Mouse (Mus musculus) lung, postnatal 10 days (tissue): Measurements from ENCODE around the gene Sdcbp2.

ENCODE experiments used
- DNase-seq: peaks from one replicate; pipeline ENCODE4 v3.0.0; 2021

The Sdcbp2 gene

DNA sequence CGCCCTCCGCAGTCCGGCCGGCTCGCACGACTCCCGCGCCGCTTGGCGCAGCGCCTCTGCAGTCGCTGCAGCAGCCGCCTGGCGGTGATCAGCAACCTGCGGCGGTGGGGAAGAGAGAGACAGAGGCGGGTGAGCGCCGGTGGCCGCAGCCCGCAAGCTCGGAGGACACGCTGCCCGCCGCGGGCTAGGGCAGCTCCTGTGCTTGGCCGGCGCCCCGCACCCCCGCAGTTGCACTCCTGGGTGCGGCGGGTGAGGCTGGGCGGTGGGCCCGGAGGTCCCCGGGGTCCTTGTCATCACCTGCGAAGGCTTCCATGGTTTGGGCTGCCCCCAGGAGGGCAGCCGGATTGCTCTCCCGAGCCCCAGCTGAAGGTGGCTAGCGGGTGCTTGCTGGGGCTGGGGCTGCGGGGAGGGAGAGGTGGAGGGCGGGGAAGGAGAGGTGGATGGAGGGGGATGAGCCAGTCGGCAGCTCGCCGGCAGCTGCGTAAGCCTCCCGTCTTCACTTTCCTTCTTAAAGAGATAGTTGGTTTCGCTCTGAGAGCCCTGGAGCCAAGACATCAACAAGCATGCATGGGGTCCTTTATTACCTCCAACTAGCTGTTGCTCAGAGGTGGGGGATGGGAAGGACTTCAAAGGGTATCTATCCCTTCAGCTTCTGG lies 59.9 kb downstream of the Sdcbp2 start, which contains the start of gene Snph:
TSS of gene Snph (minus strand) at position 435 of the 656 bp plus-strand sequence.
- peak; percentile 62 for DNase-seq

GRCm38 (mm10) chr2:151632982-151633381 lies 60.6 kb downstream of the Sdcbp2 start:
- no peak for DNase-seq

- DNase-seq: no peak
These were observed 62.5 kb downstream of the Sdcbp2 start for GRCm38 (mm10) chr2:151634903-151635302.

GRCm38 (mm10) chr2:151635362-151636014 lies 63.1 kb downstream of the Sdcbp2 start:
- peak; percentile 37 for DNase-seq

GRCm38 (mm10) chr2:151636015-151636402 lies 63.6 kb downstream of the Sdcbp2 start:
- DNase-seq: no peak
